Mouse (Mus musculus) layer of hippocampus, postnatal 14 days (tissue): ENCODE measurements around the gene Tulp2. TPM values are rescaled to one million over a fixed set of nuclear protein-coding genes. Genes with fewer than 3 reads are reported as not detected.
"Not testable (repeated sequence)": the region's sequence is repeated elsewhere in the genome, so short reads cannot be mapped to it uniquely, and the experiment has no call there.

Experiments used
- DNase-seq, 2 experiments: peaks; one replicate each; pipeline ENCODE4 v3.0.0; 2021 to 2022; ENCODE audit warnings: low spot score in 2 of 2, mixed read lengths in 1 of 2
- total RNA-seq, 2 experiments: library from RNA; stranded (reverse); gene quantifications; 2 replicates each; pipeline ENCODE4 v1.2.3; 2021

Gene Tulp2
- total RNA-seq, 2 experiments from 2014 or later = not detected

GRCm38 (mm10) chr7:45520605-45521004 lies 38.9 kb downstream of the Tulp2 start:
- no peak for DNase-seq

DNA sequence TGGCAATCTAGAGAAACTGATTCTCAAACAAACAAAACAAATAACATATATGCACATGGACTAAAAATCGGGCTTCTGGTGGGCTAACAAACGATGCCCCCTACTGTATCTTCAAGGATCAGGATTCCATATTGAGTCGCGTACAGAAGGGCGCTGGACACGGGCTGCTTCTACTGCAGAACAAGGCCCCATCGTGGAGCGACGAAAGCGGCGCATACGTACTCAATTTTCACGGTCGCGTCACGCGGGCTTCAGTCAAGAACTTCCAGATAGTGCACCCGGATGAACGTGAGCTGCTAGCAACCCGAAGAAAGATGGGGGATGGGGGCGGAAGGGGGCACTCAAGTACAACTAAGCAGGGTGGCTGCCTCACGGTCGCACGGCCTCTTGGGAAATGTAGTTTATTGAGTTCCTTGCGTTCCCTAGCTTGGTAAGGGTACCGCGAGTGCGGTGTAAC lies 40.1 kb downstream of the Tulp2 start:
- peak; percentile 85 to 92 for DNase-seq

- DNase-seq = no peak
Observed at GRCm38 (mm10) chr7:45522194-45522752, 40.6 kb downstream of the Tulp2 start.

DNA sequence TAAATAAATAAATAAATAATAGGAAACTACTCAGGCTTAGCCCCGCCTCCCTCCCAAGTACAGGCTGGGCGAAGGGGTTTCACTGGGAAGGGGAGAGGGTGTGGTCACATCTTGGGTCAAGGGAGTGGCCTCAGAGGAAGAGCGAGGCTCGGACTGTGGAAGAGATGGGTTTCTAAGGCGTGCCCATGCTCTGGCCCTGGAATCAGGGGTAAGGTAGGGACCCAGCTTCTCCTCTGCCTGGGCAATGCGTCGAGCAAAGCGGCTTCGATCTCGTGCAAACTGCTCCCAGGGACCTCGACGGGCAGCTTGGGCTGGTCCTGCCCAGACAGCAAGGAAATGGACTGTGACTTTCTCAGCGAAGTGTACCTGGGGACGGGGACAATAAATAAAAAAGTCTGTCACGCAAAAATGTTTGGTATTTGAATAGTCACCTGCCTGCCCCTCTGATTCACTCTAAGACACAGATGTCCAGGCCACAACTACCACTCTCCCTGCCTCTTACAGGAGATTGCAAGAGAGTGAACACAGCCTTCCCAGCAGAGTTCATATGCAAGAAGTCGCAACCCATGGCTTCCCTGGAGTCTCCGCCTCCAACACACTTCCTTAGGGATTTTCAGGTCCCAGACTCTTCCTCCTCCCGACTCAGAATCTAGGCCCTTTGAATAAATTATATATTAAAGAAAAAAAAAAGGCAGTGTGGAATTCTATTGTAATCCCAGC lies 41.4 kb downstream of the Tulp2 start:
- no peak for DNase-seq

DNA sequence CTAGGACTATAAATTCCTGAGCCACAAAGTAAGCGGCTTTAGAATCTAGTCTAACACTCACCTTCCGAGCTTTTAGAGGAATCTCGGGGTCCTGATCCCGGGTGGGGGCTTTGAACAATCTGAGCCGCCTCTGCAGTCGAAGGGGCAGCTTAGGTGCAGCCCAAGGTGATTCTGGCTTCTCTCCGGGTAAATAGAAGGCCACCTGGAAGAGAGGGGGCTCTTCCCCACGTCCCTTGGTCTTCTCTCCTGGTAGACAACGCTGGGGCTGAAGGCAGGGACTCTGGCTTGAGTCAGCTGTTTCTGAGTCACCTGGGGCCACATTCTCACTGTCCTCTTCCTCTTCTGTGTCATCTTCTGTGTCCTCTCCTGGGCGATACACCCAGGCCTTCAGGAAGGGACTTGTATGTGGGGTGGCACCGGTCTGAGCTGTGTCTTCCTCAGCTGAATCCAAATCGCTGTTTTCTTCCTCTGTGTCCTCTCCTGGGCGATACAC lies 42.0 kb downstream of the Tulp2 start:
- no peak for DNase-seq

DNA sequence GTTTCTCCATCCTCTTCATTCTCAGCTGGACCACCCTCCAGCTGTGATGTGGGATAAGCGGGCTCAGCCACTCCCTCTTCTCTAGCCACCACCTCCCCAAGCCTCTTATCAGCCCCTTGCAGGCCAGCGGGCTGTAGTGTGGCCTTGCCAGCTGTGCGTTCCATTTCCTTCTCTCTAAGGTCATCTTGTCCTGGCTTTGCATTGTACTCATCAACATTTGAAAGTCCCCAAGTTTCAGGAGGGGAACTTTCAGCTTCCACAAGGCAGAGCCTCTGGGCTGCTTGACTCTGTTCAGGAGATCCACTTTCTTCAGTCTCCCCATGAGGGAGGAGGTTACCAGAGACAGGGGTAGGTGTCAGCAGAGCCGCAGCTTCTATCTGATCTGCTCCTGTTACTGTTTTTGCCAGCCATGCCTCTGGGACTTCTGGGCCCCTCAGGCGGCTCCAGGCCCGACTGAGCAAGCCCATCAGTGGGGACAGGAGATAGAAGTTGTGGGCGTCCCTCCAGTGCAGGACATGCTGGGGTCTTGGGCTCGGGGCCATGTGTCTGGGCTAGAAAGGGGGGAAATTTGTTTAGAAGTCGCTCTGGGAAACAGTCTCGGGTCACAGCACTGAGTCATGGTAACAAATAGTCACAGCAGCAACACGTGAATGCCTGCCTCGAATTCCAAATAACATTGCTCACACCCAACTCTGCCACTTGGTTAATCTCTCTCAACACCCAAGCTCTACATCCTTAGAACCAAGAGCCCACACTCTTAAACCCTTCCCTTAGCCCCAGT lies 43.4 kb downstream of the Tulp2 start:
- DNase-seq = no peak

- DNase-seq = peak; percentile 96 to 97
Observed at GRCm38 (mm10) chr7:45525809-45526473, 44.3 kb downstream of the Tulp2 start, which contains the start of the genes Ppp1r15a and Plekha4. Ppp1r15a (minus strand) TSS chr7:45526268. Plekha4 (plus strand) TSS chr7:45526330.

DNA sequence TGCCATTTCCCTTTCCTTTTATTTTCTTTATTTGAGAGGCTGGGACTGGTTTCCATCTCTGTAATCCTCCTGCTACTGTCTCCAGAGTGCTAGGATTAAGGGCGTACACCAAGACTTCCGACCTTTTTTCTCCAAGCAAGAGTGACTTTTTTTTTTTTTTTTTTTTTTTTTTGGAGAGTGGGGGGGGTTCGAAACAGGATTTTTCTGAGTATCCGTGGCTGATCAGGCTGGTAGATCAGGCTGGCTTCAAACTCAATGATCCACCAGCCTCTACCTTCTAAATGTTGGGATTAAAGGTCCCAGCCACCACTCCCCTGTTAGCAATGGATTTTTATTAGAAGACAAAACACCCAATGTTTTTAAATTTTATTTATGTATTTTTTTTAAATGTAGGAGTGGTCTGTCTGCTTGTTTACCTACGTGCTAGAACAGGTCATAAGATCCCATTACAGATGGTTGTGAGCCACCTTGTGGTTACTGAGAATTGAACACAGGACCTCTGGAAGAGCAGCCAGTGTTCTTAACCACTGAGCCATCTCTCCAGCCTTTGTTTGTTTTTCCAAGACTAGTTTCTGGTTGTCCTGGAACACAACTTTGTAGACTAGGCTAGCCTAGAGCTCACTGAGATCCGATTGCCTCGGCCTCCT lies 44.9 kb downstream of the Tulp2 start:
- DNase-seq = no peak

DNA sequence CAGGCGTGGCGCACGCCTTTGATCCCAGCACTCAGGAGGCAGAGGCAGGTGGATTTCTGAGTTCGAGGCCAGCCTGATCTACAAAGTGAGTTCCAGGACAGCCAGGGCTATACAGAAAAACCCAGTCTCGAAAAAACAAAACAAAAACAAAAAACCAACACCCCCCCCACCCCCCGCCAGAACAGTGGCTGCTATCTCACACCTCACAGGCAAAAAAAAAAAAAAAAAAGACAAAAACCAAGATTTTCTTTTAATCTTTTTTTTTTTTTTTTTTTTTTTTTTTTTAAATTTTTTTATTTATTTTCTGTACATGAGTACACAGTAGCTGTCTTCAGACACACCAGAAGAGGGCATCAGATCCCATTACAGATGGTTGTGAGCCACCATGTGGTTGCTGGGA lies 45.5 kb downstream of the Tulp2 start:
- DNase-seq = not testable (repeated sequence)

- no peak for DNase-seq
Observed at GRCm38 (mm10) chr7:45529461-45529860, 47.8 kb downstream of the Tulp2 start.

DNA sequence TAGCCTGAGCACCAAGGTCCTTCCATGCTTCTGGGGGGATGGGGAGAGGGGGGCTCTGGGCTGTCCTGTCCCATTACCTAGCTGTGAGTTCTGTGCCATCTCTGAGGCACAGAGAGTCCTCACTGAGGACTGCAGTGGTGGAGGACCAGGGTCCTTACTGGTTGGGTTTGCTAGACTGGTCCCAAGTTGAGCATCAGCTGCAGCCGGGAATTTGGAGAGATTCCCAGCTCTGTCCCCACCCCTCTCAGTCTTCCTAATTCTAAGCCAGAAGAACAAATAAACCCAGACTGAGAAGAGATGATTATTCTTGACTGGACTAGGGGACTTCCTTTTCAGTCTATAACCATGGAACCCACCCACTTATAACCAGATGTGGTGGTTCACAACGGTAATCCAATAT lies 49.0 kb downstream of the Tulp2 start:
- no peak for DNase-seq

DNA sequence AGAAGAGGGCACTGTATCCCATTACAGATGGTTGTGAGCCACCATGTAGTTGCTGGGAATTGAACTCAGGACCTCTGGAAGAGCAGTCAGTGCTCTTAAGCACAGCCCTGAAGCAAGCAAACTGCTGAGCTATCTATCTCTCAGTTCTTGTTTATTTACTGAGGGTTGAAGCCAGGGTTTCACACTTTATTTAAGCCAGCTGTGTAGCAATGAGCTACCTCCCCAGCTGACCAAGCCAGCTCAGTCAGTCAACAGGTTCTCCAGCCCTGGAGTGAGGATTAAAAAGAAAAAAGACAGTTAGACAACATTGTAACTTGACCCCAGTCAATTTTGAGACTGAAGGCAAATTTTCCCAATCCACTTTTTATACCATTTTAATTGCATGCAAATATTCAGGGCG lies 54.0 kb downstream of the Tulp2 start:
- DNase-seq = no peak

GRCm38 (mm10) chr7:45537602-45538001 lies 55.9 kb downstream of the Tulp2 start:
- DNase-seq = no peak

DNA sequence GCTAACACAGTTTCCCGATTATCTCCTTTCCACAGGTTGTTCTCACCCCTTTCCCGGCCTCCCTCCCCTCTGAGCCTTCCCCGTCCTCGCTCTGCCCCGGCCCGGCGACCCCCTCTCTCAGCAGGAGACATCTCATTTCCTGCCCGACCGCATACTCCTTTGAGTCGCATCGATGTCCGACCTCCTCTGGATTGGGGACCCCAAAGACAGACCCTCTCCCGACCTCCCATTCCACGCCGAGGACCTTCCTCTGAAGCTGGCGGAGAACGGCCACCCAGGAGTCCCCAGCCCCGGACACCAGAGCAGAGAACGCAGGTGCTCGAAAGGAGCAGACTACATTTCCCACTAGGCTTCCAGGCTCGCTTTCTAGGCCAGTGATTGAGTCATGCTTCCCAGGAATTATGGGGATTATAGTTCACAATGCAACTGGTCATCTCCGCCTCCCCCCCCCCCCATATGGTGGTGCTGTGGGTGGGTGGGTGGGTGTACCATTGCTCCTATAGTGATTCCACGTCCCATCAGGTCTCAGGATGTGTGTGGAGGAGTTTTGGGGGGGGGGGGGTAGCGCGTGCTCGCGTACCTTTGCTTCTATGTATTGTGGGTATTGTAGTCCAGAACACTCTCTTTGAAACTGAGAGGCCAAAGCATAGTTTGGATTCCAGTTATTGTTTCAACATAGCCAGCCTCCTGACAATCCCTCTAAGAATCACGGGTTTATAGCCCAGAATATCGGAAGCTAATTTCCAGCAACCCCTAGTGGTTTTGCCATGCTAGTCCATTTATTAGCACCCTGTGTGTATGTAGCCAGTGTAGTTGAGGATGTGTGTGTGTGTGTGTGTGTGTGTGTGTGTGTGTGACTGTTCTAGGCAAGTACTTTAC lies 56.7 kb downstream of the Tulp2 start:
- DNase-seq = peak; percentile 57 to 72

GRCm38 (mm10) chr7:45539095-45539494 lies 57.4 kb downstream of the Tulp2 start:
- no peak for DNase-seq

GRCm38 (mm10) chr7:45540213-45540612 lies 58.5 kb downstream of the Tulp2 start:
- DNase-seq = no peak

DNA sequence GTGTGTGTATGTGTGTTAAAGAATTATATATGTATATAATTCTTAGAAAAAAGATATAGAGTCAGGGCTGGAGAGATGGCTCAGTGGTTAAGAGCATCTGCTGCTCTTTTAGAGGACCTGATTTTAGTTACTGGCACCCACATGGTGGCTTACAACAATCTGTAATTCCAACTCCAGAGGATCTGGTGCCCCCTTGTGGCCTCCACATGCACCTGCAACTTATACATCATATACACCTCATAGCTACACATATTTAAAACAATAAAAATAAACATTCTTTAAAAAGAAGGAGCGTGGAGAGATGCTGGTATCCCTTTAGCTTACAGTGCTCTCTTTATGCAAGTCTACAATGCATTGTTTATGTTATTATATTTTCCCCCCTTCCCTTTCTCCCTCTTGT lies 62.8 kb downstream of the Tulp2 start:
- DNase-seq = no peak

GRCm38 (mm10) chr7:45549641-45550436 lies 68.2 kb downstream of the Tulp2 start:
- DNase-seq = no peak
